Mouse (Mus musculus) heart, postnatal 36 days (tissue): Measurements from ENCODE around the gene Itpk1. TPM values are rescaled to one million over a fixed set of nuclear protein-coding genes. Genes with fewer than 3 reads are reported as not detected.

Experiments used
- DNase-seq, 2 experiments: peaks; one replicate each; pipeline ENCODE4 v3.0.0; 2021 to 2022
- intact Hi-C: fragments of 180-260 bp; cut with DNase I; formaldehyde crosslinking; loops from one replicate; pipeline ENCODE4 v1.15.1; 2025
- total RNA-seq, 2 experiments: library from RNA; stranded (reverse); gene quantifications; 2 replicates each; pipeline ENCODE4 v1.2.3; 2021

The Itpk1 gene
- total RNA-seq, 2 experiments from 2014 or later: 6.8 to 8.8 TPM

- intact Hi-C loops: no loop called here
- DNase-seq: no peak
Measured at GRCm38 (mm10) chr12:102571666-102572065, 133.1 kb downstream of the Itpk1 start.

GRCm38 (mm10) chr12:102570734-102571133 is 134.0 kb downstream of the Itpk1 start:
- intact Hi-C loops: no loop called here
- no peak for DNase-seq

DNA sequence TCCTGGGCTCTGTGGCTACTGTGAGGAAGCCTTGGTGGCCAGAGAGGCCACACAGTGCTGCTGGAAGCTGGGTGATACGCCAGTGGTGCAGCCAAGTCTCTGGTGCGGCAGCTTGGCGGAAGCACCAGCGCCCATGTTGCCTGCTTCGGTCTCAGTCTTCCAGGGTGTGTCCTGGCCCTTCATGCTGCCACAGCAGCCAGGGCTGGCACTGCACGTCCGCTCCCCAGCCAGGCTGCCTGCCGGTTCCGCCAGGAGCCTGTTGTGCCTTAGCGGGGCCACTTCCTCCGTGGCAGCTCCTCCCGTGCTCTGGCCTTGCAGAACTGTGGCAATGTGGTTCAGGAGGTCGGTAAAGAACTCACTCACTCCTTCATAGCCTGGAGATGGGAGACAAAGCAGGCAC is 134.6 kb downstream of the Itpk1 start:
- no peak for DNase-seq
- intact Hi-C loops: no loop called here

DNA sequence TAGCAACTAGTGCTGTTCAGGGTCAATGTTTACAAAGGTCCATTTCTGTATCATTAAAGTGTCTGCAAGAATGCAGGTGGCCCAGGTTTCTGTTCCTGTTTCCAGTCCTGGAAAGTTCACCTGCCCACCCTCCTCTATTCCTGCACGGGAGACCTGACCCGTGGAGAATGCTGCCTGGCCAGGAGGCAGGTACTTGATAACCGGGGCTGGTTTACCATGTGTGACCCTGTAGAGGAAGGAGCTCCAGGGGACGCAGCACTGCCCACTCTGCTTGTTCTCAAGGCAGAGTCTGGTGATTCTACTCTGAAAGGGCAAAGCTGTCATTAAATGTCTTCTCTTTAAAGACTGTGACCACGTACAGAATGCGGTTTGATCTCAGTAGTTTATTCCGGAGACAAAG is 136.5 kb downstream of the Itpk1 start:
- intact Hi-C loops: no loop called here

DNA sequence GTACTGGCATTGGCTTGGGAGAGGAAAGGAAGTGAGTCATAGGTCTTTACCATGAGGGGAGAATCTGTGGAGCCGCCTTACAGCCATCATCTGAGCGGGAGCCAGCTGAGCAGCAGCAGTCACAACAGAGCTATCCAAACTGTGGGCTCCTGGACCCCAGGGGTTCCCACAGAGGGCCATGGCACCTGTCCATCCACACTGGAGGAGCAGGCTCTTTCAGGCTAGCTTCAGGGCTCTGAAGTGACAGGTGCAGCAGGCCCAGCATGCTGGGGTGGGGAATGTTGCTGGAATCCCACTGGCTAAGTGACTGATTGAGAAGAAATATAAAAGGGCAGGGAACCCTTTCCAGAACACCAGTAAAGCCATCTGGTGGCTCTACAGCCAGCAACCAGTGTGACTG is 137.8 kb downstream of the Itpk1 start:
- no peak for DNase-seq
- intact Hi-C loops: no loop called here

More for the DNA sequence above, 136.5 kb downstream of the Itpk1 start:
- DNase-seq: no peak

DNA sequence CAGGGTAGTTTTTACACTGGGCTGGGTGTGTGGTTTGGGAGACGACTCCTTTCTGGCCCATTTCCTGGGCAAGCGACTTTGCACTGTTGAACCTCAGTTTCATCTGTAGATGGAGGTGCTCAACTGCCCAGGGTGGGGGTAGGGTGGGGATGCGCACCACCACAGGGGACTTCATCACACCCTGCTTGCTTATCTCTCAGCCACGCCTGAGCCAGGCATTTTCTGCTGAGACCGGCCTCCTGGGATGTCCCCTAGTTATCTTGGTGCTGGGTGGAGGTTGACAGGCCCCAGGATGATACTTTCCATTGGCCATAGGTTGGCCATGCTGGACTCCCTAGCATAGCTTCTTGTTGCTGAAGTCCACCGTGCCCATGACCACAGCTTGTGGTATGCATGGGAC is 139.6 kb downstream of the Itpk1 start:
- no peak for DNase-seq
- intact Hi-C loops: no loop called here

GRCm38 (mm10) chr12:102557372-102557771 is 147.4 kb downstream of the Itpk1 start:
- intact Hi-C loops: no loop called here
- no peak for DNase-seq

DNA sequence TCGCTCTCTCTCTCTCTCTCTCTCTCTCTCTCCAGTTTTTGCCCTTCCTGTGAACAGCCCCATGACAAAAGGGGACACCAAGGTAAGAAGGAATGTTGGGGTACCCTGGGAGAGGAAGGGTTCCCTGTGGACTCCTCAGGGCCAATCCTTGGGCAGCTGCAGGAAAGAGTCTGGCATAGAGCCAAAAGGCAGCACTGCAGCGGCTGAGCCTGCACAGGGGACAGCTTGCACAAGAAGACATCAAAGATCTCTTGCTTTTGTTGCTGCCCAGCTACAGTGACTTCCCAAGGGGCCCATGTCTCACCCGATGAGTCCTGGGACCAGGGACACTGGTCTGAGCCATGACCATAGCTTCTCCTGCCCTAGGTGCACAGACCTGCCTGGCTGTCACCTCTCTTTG is 148.9 kb downstream of the Itpk1 start:
- DNase-seq: no peak
- intact Hi-C loops: no loop called here

- intact Hi-C loops: no loop called here
- DNase-seq: peak; percentile 58 to 70
Measured at GRCm38 (mm10) chr12:102554721-102555516, 149.8 kb downstream of the Itpk1 start, which contains the start of gene Chga. Gene Chga (plus strand): TSS chr12:102554969.

GRCm38 (mm10) chr12:102553705-102554275 is 150.9 kb downstream of the Itpk1 start:
- DNase-seq: no peak
- intact Hi-C loops: no loop called here

GRCm38 (mm10) chr12:102552001-102552400 is 152.7 kb downstream of the Itpk1 start:
- intact Hi-C loops: no loop called here
- no peak for DNase-seq

GRCm38 (mm10) chr12:102551186-102551585 is 153.5 kb downstream of the Itpk1 start:
- DNase-seq: no peak
- intact Hi-C loops: no loop called here

DNA sequence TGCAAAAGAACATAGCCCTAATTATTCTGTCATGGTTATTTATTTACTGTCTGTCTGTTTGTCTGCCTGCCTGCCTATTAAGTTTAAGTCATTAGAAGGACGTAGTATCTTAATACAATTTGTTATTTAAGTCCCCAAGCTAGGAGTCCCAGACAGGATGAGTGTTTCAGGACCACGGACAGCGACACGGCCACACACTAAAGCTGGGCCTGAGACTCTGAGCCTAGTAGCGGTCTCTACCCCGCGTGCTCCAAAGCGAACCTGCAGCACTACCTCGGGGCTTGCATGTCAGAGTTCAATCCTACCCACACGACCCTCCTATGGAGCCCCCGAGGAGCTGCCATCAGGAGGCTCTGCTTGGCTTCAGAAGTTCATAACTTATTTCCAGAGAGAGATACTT is 154.2 kb downstream of the Itpk1 start:
- DNase-seq: peak; percentile 63 to 80
- intact Hi-C loops: no loop called here

DNA sequence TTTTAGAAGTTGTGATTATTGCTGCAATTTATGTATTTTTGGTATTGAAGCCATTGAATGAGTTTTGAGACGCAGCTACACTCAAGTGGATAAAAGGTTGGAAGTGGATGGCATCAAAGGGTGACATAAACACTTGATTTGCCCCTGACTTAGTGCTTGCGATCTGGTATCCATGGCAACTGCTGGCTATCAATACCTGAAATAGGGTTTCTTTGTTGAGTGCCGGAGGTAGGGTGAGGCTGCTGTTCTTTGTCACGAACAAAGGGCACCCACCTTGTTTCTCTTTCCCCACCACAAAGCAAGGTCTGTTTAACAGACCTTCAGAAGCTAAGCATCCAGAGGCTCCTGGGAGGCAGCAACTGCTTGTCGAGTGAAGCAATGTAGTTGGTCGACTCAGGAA is 159.6 kb downstream of the Itpk1 start:
- intact Hi-C loops: no loop called here
- DNase-seq: no peak

GRCm38 (mm10) chr12:102541168-102541567 is 163.6 kb downstream of the Itpk1 start:
- DNase-seq: no peak
- intact Hi-C loops: no loop called here

- intact Hi-C loops: no loop called here
- DNase-seq: no peak
Measured at GRCm38 (mm10) chr12:102540278-102540677, 164.5 kb downstream of the Itpk1 start.

- intact Hi-C loops: no loop called here
- no peak for DNase-seq
Measured at GRCm38 (mm10) chr12:102535796-102536195, 168.9 kb downstream of the Itpk1 start.

- intact Hi-C loops: loop anchor here (5.0 kb wide), 1 partner anchor 189 kb away; no protein-coding TSS in a partner anchor
- DNase-seq: no peak
Measured at GRCm38 (mm10) chr12:102527989-102528388, 176.7 kb downstream of the Itpk1 start.

DNA sequence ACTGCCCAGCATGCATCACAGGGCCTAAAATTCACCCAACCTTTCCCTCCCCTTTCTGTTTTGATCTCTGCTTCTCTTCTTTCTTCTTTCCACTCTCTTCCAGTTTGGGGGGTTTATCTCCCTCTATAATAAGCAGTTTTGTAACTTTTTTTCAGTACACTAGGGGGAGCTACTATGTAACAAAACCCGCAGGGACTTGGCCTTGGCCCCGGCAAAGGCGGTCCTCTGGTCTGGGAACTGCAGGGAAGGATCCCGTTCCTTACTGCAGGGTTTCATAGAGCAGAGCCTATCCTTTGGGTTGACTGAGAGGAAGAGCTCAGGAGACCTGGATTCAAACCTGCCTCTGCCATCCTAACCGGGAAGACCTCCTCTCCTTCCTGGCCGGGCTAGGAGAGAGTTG is 180.0 kb downstream of the Itpk1 start:
- intact Hi-C loops: loop anchor here (5.0 kb wide), 2 partner anchors 183 to 193 kb away; no protein-coding TSS in a partner anchor
- peak; percentile 14 to 22 for DNase-seq

DNA sequence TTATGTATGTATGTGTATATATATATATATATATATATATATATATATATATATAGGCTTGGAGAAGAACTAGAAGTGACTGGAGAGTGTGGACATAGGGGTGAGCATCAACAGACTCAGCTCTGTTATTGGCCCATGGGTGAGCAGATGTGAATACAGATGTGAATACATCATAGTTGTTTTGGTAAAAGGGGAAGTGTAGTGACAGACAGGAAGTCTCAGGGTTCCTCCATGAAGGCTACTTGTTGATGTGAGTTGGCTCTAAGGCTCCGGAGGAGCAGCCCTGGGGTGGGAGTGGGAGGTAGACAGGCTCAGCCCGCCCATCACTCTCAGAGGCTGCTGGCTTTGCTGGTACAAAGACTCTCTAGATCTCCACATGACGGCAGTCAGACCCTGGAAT is 180.5 kb downstream of the Itpk1 start:
- no peak for DNase-seq
- intact Hi-C loops: loop anchor here (5.0 kb wide), 1 partner anchor 183 kb away; no protein-coding TSS in a partner anchor

- peak; percentile 9 to 14 for DNase-seq
- intact Hi-C loops: loop anchor here (5.0 kb wide), 1 partner anchor 185 kb away; no protein-coding TSS in a partner anchor
Measured at GRCm38 (mm10) chr12:102521777-102522319, 182.9 kb downstream of the Itpk1 start.
